Mouse (Mus musculus) heart, adult 9 months (tissue): ENCODE measurements at regions not wholly inside any gene's neighbourhood (a gene's known extent, or its start where the extent isn't known, plus 50 kb on each side); places are given as distances from the start of the nearest gene placed in this dataset.

Source experiments
- DNase-seq, 2 experiments: peaks; one replicate each; pipeline ENCODE4 v3.0.0; 2022; ENCODE audit warnings: low spot score in 2 of 2

DNA sequence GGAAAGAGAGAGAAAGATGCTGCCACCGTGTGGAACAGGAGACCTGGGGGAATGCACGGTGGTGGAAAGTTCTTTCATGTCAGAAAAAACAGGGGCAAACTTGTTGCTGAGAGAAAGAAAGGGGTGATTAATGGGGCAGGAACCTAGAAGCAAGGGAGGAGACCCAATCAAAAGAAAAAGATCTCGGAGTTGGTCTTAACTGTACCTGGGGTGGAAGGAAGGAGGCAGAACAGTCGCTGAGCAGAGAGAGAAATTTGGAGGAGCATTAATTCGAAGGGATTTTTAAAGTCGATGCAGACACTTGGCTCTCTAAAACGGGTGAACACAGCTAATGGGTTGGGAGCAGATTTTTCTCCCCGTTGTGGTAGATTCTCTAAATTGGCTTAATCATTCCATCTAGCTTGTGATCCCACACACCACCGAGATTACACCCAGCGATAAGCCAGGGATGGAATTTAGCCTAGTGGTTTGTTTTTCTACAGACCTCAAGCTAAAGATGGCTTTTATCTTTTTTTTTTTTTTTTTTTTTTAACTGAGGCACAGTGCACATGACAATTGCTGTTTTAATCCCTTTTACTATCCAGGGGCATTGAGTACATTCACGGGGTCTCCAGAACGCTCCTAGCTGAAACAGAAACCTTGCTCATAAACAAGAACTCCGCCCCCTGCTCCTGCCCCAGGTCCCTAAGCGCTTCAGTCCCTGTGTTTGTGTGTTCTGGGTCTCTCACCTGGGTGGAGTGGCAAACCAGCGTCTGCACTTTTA lies 73.1 kb upstream of the Cpm start:
- DNase-seq = no peak

GRCm38 (mm10) chr10:117555542-117555941 lies 73.8 kb upstream of the Cpm start:
- DNase-seq = no peak

DNA sequence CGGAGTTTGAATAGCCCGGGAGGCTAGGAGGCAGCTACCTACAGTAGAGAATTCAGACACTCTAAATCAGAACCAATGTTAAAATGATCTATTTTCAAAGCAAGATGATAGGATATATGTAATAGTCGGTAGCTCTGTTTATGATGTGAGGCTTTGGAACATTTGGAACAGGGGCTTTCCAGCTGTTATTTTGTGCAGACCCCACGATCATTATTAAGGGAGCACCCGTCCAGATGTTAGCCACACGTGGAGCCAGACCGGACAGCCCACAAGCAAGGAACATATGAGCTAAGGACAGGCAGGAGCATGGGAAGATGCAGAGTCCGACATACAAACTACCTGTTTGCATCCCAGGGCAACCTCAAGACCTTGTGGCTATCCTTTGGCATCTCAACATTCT lies 74.3 kb upstream of the Cpm start:
- no peak for DNase-seq

DNA sequence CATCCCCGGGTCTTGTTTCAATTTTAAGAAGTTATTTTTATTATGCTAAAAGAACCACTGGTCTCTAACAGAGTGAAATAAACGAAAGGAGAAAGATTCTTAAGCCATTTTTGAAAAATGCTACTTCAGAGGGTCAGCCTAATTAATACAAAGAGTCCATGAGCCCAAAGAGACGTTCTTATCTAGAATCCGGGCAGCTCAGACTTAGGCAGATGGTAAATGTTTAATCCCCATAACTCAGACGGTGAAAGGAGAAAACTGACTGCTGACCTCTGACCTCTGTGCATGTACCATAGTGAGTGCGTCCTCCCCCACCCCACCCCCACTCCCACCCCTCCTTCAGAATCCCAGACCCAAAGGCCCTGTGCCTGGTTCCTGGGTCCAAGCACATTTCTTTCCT lies 74.8 kb upstream of the Cpm start:
- no peak for DNase-seq

DNA sequence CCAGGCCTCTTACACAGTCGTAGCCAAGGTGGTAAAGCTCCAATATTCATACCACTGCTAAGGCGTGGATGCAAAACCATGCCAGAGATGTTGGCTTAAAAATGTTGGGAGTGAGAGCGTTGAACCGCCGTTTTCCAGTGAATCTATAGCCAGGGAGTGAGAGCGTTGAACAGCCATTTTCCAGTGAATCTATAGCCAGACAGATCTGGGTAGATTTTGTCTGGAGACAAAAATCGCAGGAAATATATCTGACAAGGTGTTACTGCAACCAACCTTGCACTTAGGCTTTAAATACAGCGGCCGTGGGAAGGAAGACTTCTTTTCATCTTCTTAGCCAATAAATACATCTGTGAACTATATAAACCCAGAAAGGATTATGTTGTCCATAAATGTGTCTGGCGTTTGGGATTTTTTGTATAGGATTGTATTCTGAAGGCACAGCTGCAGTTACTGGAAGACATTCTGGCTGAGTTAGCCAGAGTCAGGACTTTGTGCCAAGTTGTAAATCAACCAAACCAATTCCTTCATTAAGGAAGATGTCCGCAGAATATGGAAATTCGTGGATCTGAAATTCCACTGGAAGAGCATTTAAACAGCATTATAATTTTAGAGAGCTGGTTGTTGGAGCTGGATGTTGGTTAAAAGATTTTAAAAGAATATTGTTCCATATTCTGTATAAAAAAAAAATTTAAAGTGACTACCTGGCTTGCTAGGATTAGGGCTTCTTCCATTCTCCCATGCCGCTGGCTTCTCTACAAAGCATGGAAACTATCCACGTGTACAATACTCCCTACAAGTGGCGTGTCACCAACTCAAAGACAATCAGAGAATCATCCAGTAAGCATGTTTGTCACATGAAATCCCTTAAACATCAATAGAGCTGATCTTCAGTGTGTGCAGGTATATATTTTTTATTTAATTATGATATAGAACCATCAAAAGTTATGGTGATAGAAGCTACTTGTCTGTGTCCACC lies 75.8 kb upstream of the Cpm start:
- DNase-seq = no peak

DNA sequence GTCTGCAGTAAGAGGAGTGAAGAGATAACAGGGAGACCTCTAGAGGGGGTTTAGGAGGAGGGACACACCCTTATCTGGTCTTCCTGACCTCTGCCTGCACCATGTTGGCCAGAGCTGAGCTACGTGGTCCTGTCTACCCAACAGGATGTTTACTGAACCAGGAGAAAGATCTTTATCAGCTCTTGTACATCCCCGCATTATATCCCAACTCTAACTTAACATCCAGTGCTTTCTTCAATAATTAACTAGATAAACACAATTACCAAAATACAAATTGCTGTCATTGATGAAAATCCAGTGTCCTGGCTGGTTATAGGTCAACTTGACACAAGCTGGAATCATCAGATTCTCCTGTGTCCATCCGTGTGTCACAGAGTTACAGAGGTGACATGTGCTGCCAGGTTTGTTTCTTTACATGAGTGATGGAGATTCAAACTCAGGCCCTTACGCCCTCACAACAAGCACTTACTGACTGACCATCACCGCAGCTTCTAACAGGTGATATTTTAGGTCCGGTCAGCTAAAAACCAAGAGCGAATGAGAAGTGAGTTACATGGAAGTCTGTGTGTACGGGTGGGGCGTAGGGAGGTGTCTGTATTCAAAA lies 77.1 kb upstream of the Cpm start:
- no peak for DNase-seq

DNA sequence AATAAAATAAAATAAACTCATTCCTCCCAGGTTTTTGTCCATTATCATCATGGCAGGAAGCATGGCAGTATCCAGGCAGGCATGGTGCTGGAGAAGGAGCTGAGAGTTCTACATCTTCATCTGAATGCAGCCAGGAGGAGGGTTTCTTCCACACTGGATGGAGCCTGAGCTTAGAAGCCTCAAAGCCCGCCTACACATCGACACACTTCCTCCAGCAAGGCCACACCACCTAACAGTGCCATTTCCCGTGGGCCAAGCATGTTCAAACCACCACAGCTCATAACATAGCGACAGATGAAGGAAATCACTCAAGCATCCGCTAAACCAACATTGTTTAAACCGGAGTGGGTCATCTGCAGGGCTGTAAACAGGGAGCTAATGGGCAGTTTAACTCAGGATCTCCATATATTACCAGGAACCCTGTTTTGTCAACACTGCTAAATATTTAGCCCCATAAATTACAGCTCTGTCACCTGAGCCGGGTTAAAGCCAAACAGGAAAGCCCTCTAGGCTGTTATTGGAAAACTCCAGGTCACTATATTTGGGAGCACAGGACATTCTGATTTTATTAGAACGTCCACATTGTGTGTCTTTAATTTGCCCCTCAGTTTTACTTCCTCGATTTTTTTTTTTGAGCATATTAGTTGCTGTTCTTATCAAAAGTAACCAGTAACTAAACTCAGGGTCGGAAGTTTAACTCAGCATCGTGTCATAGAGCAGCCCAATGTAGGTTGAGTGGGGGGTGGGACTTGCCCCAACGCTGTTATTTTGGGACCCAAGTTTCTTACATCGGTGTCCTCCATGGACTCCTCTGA lies 77.9 kb upstream of the Cpm start:
- DNase-seq = no peak

- DNase-seq = no peak
Observed at GRCm38 (mm10) chr10:117549854-117550605, 79.3 kb upstream of the Cpm start.

GRCm38 (mm10) chr10:117549506-117549830 lies 79.8 kb upstream of the Cpm start:
- no peak for DNase-seq

- no peak for DNase-seq
Observed at GRCm38 (mm10) chr10:117548775-117549505, 80.4 kb upstream of the Cpm start.

DNA sequence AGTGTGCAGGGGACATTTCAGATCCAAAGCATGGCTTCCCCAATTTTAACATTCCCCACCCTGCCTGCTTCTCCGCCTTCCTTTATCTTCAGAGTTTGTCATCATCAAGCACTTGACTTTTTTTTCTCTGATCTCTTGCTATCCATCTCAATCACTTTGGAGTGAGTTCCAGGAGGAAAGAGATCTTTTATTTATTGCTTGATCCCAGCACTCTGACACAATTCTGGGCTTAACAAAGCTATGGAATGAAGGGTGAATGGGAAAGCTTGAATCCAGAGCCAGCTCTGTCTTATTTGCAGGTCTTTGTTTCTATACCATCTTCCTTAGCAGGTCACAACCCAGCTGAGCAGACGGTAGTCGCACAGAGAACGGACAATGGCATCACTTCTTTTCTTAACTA lies 81.0 kb upstream of the Cpm start:
- DNase-seq = no peak

- DNase-seq = no peak
Observed at GRCm38 (mm10) chr10:117547275-117547674, 82.0 kb upstream of the Cpm start.

DNA sequence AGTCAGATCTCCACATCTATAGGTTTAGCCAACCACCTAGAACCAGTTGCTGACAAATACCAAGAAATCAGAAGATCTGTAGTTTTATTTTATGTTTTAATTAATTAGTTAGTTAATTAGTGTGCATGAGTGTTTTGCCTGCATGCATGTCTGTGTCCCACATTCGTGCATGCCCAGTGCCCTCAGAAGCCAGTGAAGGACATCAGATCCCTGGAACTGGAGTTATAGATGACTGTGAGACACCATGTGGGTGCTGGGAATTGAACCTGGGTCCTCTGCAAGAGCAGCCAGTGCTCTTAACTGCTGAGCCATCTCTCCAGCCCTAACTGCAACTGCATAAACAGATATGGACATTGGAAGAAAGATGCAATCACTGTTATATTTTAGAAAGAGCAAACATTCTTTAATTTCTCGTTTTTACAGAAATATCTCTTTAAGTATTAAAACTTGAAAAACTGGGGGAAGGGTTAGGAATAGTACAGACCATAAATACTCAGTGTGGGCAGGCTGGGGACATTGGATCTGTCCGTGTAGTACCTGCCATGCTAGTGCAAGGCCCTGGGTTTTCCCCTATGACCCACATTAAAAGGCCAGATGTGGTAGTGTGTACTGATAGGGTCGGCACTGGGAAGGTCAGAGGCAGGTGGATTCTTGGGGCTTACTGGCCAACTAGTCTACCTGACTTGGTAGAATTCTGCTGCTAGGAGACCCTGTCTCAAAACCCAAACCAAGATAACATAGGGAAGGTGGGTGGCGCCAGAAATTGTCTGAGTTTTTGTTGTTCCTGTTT lies 83.3 kb upstream of the Cpm start:
- DNase-seq = no peak

DNA sequence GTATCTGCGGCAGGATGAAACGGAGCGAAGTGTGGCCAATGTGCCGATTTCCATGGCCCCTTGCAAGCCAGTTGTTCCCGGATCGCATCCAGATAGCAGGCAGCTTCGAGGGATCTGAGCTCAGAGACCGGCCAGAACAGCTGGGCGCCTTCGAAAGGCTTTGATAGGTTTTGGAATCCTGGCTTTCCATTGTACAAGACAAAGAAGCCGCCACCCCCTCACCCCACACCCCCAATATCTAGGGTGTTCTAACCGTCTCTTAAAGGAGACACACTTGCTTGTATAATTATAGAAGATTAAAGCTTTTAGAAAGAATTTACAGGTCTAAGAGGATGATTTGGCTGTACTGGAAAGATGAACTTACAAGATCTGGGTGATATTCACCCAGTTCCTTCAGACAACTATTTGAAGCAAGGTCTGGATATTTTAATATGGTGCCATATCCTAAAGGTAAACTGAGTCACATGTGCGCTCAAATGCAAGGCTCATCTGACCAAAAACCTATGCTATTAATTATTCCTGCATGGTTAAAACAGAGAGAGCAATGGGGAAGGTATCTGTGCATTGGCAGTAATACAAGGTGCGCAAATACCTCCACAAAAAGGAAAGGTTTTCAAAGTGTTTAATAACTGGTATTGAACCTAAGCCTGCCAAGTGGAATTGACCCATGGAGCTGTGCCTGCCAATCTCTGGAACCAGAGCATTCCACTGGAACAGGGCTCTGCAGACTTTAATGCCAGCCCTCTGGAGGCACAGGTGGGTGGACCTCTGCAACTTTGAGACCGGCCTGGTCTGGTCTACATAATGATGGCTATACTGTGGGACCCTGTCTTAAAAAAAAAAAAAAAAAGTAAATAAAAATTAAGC lies 84.4 kb upstream of the Cpm start:
- no peak for DNase-seq

- no peak for DNase-seq
Observed at GRCm38 (mm10) chr10:117543995-117544679, 85.2 kb upstream of the Cpm start.

GRCm38 (mm10) chr10:117543696-117543950 lies 85.7 kb upstream of the Cpm start:
- no peak for DNase-seq

DNA sequence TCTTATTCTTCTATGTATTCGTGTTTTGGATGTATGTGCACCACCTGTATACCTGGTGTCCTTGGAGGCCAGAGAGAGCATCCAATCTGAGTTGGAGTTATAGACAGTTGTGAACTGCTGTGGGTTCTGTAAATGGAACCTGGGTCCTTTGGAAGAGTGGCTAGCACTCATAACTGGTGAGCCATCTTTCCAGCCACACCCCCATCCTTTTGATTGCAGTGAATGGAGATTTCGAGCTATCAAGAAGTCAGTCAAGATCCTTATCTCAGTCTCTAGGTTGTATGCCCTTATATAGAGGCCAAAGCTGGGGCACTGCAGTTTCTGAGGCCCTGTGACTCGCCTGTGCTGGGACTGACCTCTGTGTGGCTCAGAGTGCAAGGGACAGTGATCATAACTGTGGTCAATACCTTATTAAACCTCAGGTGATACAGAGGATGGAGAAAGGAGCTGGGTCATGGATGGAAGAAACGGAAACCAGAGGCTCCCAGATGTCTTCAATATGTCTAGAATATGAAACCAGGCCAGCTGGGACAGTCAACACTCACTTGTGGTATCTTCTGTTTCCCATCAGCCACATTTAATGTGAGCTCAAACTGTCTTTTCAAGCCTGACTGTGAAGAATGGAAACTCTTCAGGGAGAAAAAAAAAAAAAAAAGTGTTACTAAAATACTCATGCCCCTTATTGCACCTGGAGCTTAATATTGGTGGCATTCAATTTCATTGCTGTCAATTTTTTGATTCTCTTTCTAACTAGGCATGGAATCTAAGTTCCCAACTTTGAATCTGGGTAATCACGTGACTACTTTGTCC lies 86.2 kb upstream of the Cpm start:
- no peak for DNase-seq
